Mouse (Mus musculus) megakaryocyte-erythroid progenitor cell, adult 5-6 weeks (primary cell): Measurements from ENCODE around the gene Parp2. TPM values are rescaled to one million over a fixed set of nuclear protein-coding genes. Genes with fewer than 3 reads are reported as not detected.
"Not testable (repeated sequence)": the region's sequence is repeated elsewhere in the genome, so short reads cannot be mapped to it uniquely, and the experiment has no call there.

Experiments used
- ATAC-seq: replicated peaks from 2 replicates; pipeline ENCODE4 v1.8.0; 2016; ENCODE audit warnings: mild to moderate bottlenecking, inconsistent platforms; ENCODE audit not compliant: severe bottlenecking, poor library complexity, low FRiP score, low TSS enrichment
- total RNA-seq, 2 experiments: library from RNA; stranded (forward) in 1 of 2; stranded (reverse) in 1 of 2; fragments of 200-1000, 215-1000 nt in 1 of 2; fragments of >200 nt in 1 of 2; fragmentation: Nextera tagmentation in 1 of 2; gene quantifications; 2 replicates each; pipeline ENCODE4 v1.2.3; 2014 to 2017

The Parp2 gene
- total RNA-seq, 2 experiments from 2014 or later: 89.0 to 128 TPM

DNA sequence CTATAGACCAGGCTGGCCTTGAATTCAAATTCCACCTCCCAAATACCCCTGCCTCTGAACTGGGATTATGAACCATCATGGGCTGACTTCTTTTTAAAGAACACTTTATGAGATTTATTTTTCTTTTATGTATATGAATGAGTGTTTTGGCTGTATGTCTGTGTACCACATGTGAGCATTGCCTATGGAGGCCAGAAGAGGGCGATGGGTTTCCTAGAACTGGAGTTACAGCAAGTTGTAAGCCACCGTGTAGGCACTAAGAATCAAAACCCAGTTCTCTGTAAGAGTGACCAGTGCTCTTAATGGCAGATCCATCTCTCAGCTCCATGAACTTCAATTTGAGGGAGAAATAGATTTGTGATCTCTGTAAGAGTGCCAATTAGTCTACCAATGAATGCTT, 15.6 kb downstream of the Parp2 start:
- ATAC-seq: peak; percentile 58

DNA sequence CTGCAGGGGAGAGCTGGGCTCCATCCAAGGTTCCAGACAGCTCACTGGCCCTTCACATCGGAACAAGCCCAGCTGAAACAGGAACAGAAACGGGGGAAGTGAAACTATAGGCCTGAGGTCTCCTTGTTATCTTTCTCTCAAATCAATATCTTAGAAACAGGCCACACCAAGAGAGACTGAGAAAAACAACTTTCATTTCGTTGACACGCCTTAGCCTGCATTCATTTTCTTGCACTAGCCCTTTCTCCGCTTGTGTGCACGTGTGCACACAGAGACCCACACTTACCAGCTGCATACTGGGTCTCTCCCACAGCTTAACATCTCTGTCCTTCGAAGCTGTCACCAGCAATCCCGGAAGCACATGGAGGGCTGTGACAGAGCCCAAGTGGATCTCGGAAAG, 16.6 kb downstream of the Parp2 start:
- peak; percentile 21; the same call in 1 of the 2 replicates for ATAC-seq

DNA sequence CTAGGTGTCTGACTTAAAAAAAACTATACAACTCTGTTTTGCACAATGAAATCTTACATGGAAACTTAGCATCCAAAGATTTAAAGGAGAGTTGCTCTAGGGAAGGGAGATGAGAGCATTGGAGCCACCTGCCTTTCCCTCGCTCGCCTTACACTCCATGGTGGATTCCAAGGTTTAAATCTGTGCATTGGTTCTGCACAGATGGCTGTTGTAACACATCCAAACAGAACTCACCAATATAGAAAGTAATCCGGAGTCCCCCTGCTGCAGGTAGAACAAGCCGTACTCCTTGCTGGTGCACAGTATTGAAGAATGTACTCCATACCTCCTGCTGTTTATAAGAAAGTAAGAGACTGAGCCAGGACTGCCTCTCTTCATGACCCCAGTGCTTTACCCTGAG, 18.9 kb downstream of the Parp2 start:
- ATAC-seq: no peak

DNA sequence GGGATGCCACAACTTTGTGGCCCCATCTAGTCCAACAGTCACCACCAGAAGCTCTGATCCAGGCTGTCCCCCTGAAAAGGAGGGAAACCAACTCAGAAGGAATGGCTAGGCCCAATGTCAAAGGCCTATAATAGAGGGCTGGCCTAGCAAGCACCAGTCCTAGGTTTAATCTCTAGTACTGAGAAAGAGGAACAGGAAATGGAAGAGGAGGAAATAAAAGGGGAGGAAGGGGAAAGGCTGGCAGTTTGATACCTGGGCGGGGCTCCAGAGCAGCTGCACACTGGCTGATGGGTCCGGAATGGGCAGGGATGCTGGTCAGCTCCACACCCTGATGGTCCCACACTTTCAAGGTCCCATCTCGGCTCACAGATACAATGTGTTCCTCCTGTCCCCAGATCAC, 22.2 kb downstream of the Parp2 start:
- ATAC-seq: no peak

DNA sequence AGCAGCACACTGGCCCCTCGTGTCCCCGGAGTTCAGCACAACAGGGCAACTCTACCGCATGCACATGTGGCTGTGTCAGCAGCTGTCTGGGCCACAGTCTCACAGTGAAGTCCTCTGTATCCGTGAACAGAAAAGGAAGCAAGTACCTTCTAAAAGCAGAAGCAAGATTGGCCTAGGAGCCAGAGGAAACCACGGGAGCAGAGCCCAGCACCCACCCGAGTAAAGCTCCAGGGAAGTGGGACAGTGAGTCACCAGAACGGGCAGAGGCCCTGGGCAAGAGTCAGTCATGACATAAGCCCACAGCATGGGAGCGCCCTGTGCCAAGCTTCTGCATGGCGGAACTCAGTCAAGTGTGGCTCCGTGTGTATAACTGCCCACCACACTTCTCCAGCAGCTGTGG, 26.3 kb downstream of the Parp2 start:
- peak; percentile 28; the same call in 1 of the 2 replicates for ATAC-seq

DNA sequence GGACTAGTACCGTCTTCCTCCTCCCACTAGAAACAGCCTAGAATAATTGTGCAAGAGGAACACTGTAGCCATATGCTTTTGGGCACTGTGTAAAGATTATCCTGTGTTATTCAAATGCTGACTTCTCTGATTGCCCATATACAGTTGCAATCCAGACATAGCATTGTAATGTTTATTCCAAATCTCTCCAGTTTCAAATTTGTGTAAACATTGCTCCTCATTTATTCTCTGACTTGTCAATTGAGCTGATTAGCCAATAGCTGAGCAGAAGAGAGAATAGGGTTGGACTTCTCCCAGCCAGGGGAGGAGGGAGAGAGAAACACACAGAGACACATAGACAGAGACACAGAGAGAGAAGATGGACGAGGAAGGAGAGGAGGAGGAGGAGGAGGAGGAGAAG, 26.8 kb downstream of the Parp2 start:
- no peak for ATAC-seq

DNA sequence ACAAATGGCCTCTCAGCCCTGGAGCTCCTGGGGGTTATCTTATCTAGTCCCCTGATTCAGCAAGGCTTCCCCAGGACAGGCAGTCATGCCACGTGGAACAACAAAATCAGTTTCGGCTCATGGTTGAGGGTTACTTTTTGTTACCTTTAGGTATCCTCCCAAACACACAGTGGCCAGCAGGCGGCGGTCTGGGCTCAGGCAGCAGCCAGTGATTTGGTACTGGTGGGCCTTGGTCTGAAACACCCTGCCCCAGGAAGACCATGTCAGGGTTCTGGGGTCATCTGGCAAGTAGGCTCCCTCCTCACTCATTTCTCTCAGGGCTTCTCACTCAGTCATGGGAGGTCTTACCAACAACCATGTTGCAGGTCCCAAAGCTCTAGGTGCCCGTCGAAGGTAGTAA, 29.6 kb downstream of the Parp2 start:
- 0 out of 2 replicates have a peak, but pooled peaks have one; percentile 28 for ATAC-seq

DNA sequence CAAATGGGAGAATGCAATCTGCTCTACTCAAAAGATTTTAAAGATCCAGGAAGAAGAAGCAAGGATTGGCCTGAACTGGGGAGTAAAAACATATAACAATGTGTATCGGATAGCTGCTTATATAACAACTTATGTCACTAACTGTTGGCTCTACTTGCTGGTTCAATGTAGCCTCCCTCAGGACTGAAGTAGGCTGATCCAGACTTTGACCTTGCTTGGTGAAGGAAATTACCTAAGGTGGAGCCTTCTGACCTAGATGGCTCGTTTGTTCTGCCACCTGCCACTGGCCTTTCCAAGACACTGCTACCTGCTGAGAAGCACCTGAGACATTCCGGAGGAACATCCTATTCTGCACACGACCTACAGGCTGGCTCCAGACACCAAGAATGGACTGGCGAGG, 48.1 kb downstream of the Parp2 start:
- ATAC-seq: no peak

DNA sequence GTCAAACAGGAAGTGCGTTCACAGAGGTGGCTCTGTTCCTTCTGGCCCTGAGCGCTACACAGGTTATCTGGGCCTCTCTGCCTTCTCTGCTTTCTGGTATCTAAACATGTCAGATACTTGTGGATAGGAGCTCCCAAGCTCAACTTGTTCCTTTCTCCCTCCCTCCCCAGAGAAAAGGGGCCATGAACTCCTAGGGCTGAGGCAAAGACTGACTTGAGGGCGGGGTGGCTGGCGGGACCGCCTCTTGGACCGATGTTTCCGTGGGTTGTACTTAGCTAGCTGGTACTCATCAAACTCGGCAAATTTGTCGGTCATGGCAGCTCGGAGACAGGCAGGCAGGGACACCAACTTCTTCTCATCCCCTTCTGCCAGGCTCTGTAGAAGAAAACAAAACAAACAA, 55.0 kb downstream of the Parp2 start:
- no peak for ATAC-seq

DNA sequence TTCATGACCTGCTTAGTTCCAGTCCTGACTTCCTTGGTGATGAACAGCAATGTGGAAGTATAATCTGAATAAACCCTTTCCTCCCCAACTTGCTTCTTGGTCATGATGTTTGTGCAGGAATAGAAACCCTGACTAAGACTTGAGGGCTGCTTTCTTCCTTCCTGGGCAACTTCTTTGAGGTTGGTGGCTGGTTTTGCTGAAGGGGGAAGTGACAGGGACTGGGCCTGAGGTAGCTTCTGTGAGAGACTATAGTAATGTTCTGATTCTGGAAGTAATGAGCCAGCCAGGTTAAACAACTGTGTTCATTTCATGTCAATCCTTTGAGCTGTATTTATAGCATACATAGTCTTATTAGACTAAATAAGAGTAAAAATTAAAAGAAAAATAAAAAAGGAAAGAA, 57.4 kb downstream of the Parp2 start:
- ATAC-seq: not testable (repeated sequence)

DNA sequence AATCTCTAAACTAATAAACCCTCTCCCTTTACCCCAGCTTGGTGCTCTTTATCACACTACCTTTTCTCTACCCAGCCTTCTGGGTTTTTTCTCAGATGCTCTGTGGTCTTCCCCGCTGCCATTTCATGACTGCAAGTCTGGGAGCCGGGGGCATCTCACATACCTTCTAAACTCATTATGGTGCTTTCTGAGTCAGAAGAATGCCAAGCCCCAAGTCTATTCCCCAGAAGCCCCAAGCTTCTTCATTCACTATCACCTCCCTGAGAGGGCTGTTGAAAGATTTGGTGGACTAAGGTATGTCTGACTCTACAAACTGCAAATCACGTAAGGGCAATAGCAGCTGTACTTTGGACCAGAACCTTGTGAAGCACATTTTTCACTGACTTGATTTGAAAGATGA, 59.3 kb downstream of the Parp2 start:
- no peak for ATAC-seq

DNA sequence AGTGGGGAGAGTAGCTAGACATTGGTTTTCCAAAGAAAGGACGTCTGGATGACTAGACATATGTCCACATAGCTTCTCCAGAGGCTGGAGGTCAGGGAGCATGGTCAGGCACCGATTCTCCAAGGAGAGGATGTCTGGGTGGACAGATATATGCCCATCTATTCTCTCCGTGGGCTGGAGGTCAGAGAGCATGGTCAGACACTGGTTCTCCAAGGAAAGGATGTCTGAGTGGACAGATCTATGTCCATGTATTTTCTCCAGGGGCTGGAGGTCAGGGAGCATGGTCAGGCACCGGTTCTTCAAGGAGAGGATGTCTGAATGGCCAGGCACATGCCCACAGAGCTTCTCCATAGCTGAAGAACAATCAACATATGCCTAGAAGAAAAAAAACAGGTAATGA, 60.6 kb downstream of the Parp2 start:
- ATAC-seq: no peak

DNA sequence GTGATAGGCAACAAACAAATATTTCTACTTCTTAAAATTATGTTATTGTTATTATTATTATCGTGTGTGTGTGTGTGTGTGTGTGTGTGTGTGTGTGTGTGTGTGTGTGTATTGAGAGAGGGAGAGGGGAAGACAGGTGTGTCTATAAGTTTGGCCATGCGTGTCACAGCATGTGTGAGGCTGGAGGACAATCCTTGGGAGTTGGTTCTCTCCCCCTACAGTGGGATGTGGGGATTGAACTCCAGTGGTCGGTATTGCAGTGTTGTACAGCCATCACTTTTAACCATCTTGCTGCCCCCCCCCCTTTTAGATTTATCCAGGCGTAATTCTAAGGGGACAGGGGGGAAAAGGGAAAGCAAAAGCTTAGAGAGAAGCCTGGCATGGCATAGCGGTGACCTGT, 61.0 kb downstream of the Parp2 start:
- ATAC-seq: no peak

DNA sequence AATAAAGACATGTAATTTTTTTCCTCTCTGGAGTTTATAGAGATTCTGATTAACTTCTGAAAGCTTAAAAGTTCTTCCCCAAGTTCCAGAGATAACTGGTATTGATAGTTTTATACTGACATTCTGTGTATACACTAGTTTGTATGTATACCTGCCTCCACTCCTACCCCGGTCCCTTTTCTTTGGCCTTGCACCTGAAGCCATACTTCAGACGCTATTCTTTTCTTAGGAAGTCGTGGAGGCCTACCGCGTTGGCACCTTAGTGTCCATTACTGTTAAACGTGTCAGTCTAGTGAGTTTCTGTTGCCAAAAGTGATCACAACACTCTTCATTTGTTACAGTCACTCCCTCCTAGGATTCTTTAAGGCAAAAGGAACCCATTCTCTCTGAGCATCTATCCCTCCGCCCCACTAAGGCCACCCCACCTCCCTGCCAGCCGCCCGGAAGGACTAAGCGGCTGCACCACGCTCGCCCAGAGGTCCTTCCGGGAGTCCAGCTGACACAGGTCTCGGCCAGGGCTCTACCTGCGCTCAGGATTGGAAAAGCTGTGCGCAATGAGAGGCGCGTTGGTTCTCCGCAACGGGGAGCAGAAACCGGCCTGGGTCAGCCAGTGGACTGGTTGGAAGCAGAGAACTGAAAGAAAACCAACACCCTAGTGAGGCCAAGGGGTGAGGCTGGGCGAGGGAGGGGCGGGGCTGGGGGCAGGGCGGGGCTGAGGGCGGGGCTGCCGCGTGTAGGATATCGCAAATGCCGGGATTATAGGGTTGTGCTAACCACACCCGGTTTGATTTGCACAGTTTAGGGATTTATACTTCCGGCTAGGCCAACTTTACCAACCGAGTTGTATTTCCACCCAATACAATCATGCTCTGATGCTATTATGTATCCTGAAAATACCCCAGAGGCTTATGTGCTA, 62.5 kb downstream of the Parp2 start, which contains the start of gene Tep1:
Tep1 (minus strand) TSS at position 672 of the 916 bp plus-strand sequence.
- peak; percentile 88 for ATAC-seq

DNA sequence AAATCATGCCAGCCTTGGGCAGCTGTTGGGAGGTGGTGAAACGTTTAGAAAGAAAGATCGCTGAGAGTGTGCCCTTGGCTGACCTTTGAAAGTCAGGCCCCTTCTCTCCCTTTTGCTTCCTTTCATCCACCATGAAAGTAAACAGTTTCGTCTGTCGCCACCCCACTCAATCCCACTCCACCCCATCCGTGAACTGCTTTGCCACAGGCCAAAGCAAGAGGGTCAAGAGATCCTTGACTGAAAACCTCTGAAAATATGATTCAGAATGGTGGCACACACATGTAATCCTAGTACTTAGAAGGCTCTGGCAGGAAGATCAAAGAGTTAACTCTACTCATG, 63.1 kb downstream of the Parp2 start:
- ATAC-seq: no peak

Other genes starting within 250 kb of the Parp2 start
- gene Olfr744, start 193.0 kb upstream of the Parp2 start, total RNA-seq (2014; fragmentation: Nextera tagmentation): not detected in 2 replicates
- not detected in 2 replicates for gene Olfr744, start 193.0 kb upstream of the Parp2 start, total RNA-seq (2017)
- gene Olfr745, start 168.5 kb upstream of the Parp2 start, total RNA-seq (2014; fragmentation: Nextera tagmentation): not detected in 2 replicates
- not detected in 2 replicates for gene Olfr745, start 168.5 kb upstream of the Parp2 start, total RNA-seq (2017)
- not detected in 2 replicates for gene Olfr746, start 160.8 kb upstream of the Parp2 start, total RNA-seq (2014; fragmentation: Nextera tagmentation)
- not detected in 2 replicates for gene Olfr746, start 160.8 kb upstream of the Parp2 start, total RNA-seq (2017)
- gene Olfr747, start 114.6 kb upstream of the Parp2 start, total RNA-seq (2014; fragmentation: Nextera tagmentation): not detected in 2 replicates
- not detected in 2 replicates for gene Olfr747, start 114.6 kb upstream of the Parp2 start, total RNA-seq (2017)
- not detected in 2 replicates for gene Olfr748, start 100.5 kb upstream of the Parp2 start, total RNA-seq (2014; fragmentation: Nextera tagmentation)
- not detected in 2 replicates for gene Olfr748, start 100.5 kb upstream of the Parp2 start, total RNA-seq (2017)
- gene Olfr749, start 62.7 kb upstream of the Parp2 start, total RNA-seq (2014; fragmentation: Nextera tagmentation): not detected in 2 replicates
- gene Olfr749, start 62.7 kb upstream of the Parp2 start, total RNA-seq (2017): not detected in 2 replicates
- gene Ttc5, start 22.3 kb upstream of the Parp2 start, total RNA-seq (2014; fragmentation: Nextera tagmentation): 25.4 and 29.8 TPM in 2 replicates
- gene Ttc5, start 22.3 kb upstream of the Parp2 start, total RNA-seq (2017): 25.4 and 36.3 TPM in 2 replicates
- not detected in 2 replicates for gene Ccnb1ip1, start 109 bp upstream of the Parp2 start, total RNA-seq (2014; fragmentation: Nextera tagmentation)
- not detected in 2 replicates for gene Ccnb1ip1, start 109 bp upstream of the Parp2 start, total RNA-seq (2017)
- gene Tep1, start 62.7 kb downstream of the Parp2 start, total RNA-seq (2014; fragmentation: Nextera tagmentation): 11.1 and 25.3 TPM in 2 replicates
- gene Tep1, start 62.7 kb downstream of the Parp2 start, total RNA-seq (2017): 2.7 and 9.1 TPM in 2 replicates
- not detected in 2 replicates for gene Klhl33, start 89.7 kb downstream of the Parp2 start, total RNA-seq (2014; fragmentation: Nextera tagmentation)
- not detected in 2 replicates for gene Klhl33, start 89.7 kb downstream of the Parp2 start, total RNA-seq (2017)
- gene Osgep, start 117.1 kb downstream of the Parp2 start, total RNA-seq (2014; fragmentation: Nextera tagmentation): 76.3 and 83.3 TPM in 2 replicates
- gene Osgep, start 117.1 kb downstream of the Parp2 start, total RNA-seq (2017): 80.5 and 105 TPM in 2 replicates
- gene Apex1, start 117.1 kb downstream of the Parp2 start, total RNA-seq (2014; fragmentation: Nextera tagmentation): 152 and 166 TPM in 2 replicates
- 202 and 220 TPM in 2 replicates for gene Apex1, start 117.1 kb downstream of the Parp2 start, total RNA-seq (2017)
- 12.6 and 21.0 TPM in 2 replicates for gene Pip4p1, start 123.0 kb downstream of the Parp2 start, total RNA-seq (2014; fragmentation: Nextera tagmentation)
- 10.9 and 12.6 TPM in 2 replicates for gene Pip4p1, start 123.0 kb downstream of the Parp2 start, total RNA-seq (2017)
- 297 and 354 TPM in 2 replicates for gene Pnp, start 123.2 kb downstream of the Parp2 start, total RNA-seq (2014; fragmentation: Nextera tagmentation)
- gene Pnp, start 123.2 kb downstream of the Parp2 start, total RNA-seq (2017): 162 and 277 TPM in 2 replicates
- not detected in 2 replicates for gene Gm49342, start 136.7 kb downstream of the Parp2 start, total RNA-seq (2014; fragmentation: Nextera tagmentation)
- gene Gm49342, start 136.7 kb downstream of the Parp2 start, total RNA-seq (2017): 194 and 233 TPM in 2 replicates
- 28.8 and 44.9 TPM in 2 replicates for gene Pnp2, start 148.2 kb downstream of the Parp2 start, total RNA-seq (2014; fragmentation: Nextera tagmentation)
- 9.8 and 12.2 TPM in 2 replicates for gene Pnp2, start 148.2 kb downstream of the Parp2 start, total RNA-seq (2017)
- gene Rnase10, start 199.9 kb downstream of the Parp2 start, total RNA-seq (2014; fragmentation: Nextera tagmentation): not detected in 2 replicates
- gene Rnase10, start 199.9 kb downstream of the Parp2 start, total RNA-seq (2017): not detected in 2 replicates
- not detected in 2 replicates for gene Rnase9, start 234.0 kb downstream of the Parp2 start, total RNA-seq (2014; fragmentation: Nextera tagmentation)
- not detected in 2 replicates for gene Rnase9, start 234.0 kb downstream of the Parp2 start, total RNA-seq (2017)
- gene Rnase11, start 242.3 kb downstream of the Parp2 start, total RNA-seq (2014; fragmentation: Nextera tagmentation): not detected in 2 replicates
- not detected in 2 replicates for gene Rnase11, start 242.3 kb downstream of the Parp2 start, total RNA-seq (2017)
- gene Rnase12, start 249.8 kb downstream of the Parp2 start, total RNA-seq (2014; fragmentation: Nextera tagmentation): not detected in 2 replicates
- gene Rnase12, start 249.8 kb downstream of the Parp2 start, total RNA-seq (2017): 0.99 and 5.2 TPM in 2 replicates